Mouse (Mus musculus) frontal cortex, adult 2 months (tissue): ENCODE data around the gene Gm17617. TPM values are rescaled to one million over a fixed set of nuclear protein-coding genes. Genes with fewer than 3 reads are reported as not detected.
A peak's percentile ranks its signal among the peaks of the same experiment; 100 is the strongest.
"Not testable (repeated sequence)": the region's sequence is repeated elsewhere in the genome, so short reads cannot be mapped to it uniquely, and the experiment has no call there.

Experiments
- DNase-seq, 2 experiments: peaks; one replicate each; pipeline ENCODE4 v3.0.0; 2022; ENCODE audit warnings: low spot score in 1 of 2; ENCODE audit errors: extremely low spot score in 1 of 2
- polyA plus RNA-seq: library from polyadenylated mRNA; depleted of rRNA; stranded (reverse); fragments of >200 nt; gene quantifications from 2 replicates; pipeline ENCODE4 v1.2.3, GENCODE M21; 2012; rRNA removed

The Gm17617 gene
- polyA plus RNA-seq, 1 experiment: not detected

DNA sequence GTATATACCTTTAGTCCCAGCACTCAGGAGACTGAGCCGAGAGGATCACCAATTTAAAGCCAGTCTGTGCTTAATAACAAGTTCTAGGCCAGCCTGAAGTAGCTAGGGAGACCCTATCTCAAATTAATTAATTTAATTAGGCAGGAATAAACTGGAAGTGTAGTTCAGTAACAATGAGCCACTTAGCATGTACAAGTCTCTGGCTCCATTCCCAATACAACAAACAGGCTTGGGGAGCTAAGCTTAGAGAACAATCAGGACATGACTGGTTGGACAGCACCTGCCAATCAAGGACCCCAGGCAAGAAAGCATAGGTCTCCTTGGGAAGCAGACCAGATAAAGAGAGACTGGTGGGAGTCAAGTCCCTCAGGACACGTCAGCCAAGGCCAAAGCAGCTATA, 6.9 kb upstream of the Gm17617 start:
- no peak for DNase-seq

DNA sequence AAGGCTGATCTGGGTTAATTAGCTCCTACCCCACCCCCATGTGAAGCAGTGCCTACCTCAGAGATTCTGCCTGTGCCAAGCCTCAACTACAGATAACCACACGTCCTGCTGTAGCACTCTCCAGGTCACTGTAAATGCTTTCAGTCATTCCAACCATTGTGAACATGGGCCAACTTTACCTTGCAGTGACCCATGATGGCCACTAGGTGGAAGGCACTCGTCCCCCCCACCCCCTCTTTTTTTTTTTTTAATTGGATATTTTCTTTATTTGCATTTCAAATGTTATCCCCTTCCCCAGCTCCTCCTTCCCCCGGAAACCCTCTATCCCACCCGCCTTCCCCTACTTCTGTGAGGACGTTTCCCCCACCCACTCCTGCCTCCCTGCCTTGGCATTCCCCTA, 2.0 kb upstream of the Gm17617 start:
- peak in 1 of 2 experiments; percentile 9 for DNase-seq

DNA sequence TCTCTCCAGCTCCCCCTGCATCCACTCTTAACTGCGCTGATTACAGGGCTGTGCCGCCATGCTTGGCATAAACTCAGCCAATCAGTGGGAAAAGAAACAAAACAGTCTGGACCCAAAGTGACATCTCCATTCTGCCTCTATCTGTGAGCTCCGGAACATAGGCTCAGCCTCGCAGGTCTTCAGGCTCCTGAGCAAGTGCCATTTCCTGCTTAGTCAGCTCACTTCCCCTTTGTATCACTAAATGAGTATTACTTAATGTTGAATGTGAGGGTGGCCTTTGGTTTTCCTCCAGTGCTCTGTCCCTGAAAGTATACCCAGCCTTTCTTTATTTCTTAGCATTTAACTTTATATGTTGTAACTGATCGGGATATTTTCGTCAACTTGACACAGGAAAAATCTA, 8.4 kb downstream of the Gm17617 start:
- DNase-seq: no peak

DNA sequence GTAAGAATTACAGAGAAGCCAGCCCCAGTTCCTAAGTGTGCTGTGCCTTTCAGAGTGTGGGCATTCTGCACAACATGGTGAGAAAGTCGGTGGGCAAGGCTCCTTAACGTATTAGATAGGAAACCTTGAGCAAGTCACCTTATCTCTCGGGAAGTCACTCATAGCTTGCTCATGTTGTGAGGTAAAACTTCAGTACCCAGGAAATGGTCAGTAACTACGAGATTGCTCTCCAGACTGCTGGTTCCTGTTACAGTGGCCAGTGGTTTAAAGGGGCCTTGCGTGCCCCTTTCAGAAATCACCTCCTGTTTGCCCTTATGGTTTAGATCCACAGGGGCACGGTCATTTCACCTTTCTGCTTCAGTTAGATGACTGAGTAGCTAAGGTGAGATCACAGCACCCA, 19.0 kb downstream of the Gm17617 start:
- no peak for DNase-seq

- DNase-seq: peak; percentile 26 to 57
These were observed 25.7 kb downstream of the Gm17617 start for GRCm38 (mm10) chr13:55107694-55108093.

- DNase-seq: no peak
These were observed 26.2 kb downstream of the Gm17617 start for GRCm38 (mm10) chr13:55107116-55107515.

DNA sequence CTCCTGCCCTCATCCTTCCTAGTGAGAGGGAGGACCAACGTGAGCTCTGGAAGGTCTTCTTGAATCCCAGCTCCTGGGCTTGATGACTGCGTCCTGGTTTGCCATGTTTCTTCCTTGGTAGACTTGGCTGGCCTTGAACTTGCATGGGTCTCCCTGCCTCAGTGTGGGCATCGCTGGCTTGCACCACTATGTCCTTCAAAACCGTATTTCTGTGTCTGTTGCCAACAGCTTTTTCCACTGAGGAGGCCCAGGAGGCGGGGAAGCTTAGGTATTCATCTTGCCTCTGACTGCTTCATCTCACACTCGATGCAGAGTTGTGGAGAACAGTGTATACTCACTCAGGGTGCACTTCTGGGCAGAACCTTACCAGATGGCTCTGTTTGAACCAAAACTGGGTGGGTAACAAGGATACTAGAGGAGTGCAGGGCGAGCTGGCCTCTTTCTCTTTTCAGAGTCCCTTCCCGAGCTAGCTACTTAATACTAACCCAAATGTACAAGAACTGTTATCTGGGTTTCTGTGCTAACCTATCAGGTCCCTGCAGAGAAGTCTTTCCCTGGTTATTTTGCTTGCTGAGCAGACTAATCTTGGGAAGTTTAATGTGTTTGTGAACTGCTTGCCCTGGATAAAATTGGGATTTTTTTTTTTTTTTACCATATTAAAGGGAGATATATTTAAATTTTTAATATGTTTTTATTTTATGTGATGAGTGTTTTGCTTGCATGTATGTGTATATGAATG, 27.2 kb downstream of the Gm17617 start:
- peak in 1 of 2 experiments; percentile 8 for DNase-seq

DNA sequence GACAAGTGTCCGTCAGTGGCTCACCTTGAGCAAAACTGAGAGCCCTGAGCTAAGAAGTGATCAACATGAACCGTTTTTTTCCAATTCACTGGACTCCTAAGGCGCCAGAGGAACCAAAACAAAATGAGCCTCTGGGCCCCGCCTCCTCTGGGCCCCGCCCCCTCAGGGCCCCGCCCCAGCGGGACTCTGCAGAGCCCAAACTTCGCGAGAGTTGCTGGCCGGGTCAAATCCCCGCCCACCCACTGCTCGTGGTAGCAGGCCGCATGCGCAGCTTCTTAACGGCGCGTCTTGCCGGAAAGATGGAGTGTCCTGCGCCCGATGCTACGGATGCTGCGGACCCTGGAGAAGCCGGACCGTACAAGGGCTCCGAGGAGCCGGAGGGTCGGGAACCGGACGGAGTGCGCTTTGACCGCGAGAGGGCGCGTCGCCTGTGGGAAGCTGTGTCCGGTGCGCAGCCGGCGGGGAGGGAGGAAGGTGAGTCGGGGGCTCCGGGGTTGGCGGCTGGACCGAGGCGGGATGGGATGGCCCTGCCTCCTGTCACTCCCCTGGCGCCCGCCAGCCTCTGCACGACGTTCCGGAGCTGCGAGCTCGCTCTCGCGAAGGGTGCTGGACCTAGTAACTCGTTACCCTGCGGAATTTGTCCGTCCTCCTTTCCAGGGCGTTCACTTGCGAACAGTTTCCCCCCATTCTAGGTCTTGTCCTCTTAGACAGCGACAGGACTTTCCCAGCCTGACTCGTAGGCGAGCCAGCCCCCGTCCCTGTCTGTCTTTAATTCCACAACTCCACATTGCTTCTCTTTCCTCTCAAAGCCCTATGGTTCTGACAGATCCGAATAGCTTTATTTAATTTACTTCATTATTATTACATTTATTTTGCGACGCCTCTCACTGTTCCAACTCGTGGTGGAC, 28.0 kb downstream of the Gm17617 start, which contains the start of gene Zfp346:
Gene Zfp346, plus strand, starts transcription at position 267 of the 908 bp plus-strand sequence.
- DNase-seq: peak; percentile 93 to 97

- DNase-seq: no peak
These were observed 30.0 kb downstream of the Gm17617 start for GRCm38 (mm10) chr13:55103351-55103750.

- no peak for DNase-seq
These were observed 31.0 kb downstream of the Gm17617 start for GRCm38 (mm10) chr13:55102366-55102765.

DNA sequence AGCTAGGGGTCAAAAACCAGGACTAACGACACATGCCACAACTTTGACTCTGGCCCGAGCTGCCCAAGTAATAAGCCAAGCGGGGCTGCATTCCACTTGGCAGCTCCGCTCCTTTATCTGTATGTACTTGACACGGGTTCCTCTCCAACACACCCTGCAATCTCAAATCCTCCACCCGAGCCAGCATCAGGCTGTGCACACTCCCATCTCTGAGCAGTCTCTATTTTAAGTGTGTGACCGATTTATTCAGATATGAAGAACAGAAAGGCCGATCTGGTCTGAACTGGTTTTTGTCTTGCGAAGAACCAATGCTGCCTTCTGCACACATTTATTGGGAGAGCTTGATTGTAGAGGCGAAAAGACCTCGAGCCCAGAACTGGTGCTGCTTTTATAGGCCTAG, 31.7 kb downstream of the Gm17617 start:
- no peak for DNase-seq

GRCm38 (mm10) chr13:55099726-55100478, 33.4 kb downstream of the Gm17617 start, which contains the start of gene Uimc1:
TSS of gene Uimc1 (minus strand) at chr13:55100300.
- peak; percentile 28 to 75 for DNase-seq

DNA sequence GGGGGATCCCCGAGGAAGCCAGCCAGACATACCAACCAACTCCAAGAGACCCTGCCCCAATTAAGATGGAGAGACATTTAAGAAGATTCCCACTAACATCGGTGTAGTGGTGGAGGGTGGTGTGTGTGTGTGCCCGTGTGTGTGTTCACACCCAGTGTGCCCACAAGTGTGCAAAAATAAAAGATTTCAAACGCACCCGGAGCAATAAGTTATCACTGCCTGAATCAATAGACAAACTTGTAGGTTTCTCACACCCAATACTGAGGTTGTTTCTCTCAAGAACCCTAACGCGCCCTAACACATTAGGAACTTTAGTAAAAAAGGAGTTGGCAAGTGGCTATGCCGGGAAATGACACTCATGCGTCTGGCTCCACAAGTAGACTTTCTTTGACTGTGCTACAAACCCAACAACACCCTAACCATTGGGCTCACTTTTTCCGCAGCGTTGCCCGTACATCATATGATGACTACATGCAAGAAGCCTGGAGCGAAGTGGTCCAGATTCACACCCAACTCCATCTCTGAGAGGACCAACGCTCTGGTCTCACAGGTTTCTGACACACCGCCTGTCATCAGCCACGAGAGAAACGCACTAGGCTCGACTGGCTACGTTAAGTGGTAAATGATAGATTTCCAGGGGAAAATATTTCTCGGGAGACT, 34.2 kb downstream of the Gm17617 start:
- DNase-seq: peak; percentile 18 to 19

- not testable (repeated sequence) for DNase-seq
These were observed 35.5 kb downstream of the Gm17617 start for GRCm38 (mm10) chr13:55097841-55098240.

- DNase-seq: peak in 1 of 2 experiments; percentile 63
These were observed 40.8 kb downstream of the Gm17617 start for GRCm38 (mm10) chr13:55092588-55092987.

Other genes with a start within 250 kb of the Gm17617 start
- 47.8 and 51.5 TPM in 2 replicates for gene Unc5a, start 184.1 kb downstream of the Gm17617 start, polyA plus RNA-seq
- 1.2 and 1.9 TPM in 2 replicates for gene Hk3, start 112.2 kb downstream of the Gm17617 start, polyA plus RNA-seq
- gene Uimc1, start 33.2 kb downstream of the Gm17617 start, polyA plus RNA-seq: 19.9 and 22.8 TPM in 2 replicates
- gene Zfp346, start 28.2 kb downstream of the Gm17617 start, polyA plus RNA-seq: 44.3 and 53.4 TPM in 2 replicates
- gene Fgfr4, start 19.1 kb upstream of the Gm17617 start, polyA plus RNA-seq: 0.38 and 0.54 TPM in 2 replicates
- gene Nsd1, start 76.2 kb upstream of the Gm17617 start, polyA plus RNA-seq: 38.3 and 41.3 TPM in 2 replicates
- 145 and 163 TPM in 2 replicates for gene Prelid1, start 187.0 kb upstream of the Gm17617 start, polyA plus RNA-seq
- 142 and 148 TPM in 2 replicates for gene Rab24, start 188.4 kb upstream of the Gm17617 start, polyA plus RNA-seq
- gene Mxd3, start 196.3 kb upstream of the Gm17617 start, polyA plus RNA-seq: 1.3 and 1.5 TPM in 2 replicates
- gene Lman2, start 229.2 kb upstream of the Gm17617 start, polyA plus RNA-seq: 52.9 and 57.3 TPM in 2 replicates
- 32.8 and 44.1 TPM in 2 replicates for gene Rgs14, start 236.2 kb upstream of the Gm17617 start, polyA plus RNA-seq